Mouse (Mus musculus): ENCODE measurements around the gene Arhgap29.

Gene Arhgap29

DNA sequence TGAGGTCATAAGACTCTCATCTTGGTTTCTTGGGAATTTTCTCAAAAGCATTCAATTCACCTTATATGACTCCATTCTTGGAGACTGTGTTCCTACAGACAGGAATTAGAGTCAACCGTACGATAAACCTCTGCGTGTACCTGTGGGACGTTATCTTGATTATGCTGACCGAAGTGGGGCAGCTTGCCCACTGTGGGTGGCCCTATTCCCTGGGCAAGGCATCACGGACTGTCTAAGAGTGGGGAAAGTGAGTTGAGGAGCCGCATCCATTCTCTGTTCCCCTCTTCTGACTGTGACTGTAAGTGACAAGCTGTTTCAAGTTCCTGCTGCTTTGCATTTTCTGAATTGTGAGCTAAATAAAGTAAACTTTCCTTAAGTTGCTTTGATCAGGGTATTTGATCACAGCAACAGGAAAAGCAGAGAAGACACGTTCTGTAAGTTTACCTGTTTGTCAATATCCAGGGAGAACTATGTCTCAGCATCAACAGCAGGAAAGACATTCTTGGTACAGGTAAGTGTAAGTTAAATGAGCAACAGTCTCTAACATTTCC lies at the start of gene Arhgap29:
Gene Arhgap29 (plus strand): TSS at position 501 of the 551 bp plus-strand sequence.
- no peak for DNase-seq (ENCODE audit: extremely low read depth, insufficient read length, low spot score)

DNA sequence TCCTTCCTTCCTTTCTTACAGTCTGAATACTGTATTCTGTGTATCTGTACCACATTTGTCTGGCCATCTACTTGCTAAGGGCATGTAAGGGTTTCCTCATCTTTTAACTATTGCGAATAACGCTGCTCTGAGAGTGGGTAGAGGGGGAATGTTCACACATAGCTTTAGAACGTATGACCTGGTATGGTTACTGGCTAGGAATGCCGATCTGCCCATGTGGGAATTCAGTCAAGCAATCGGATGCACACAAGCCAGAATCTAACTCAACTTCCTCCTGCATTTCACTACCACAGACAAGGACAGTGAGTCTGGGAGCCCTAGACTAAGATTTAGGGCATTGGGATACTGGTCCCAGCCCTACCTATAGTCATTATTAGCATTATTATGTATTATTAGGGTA lies 49.6 kb upstream of the Arhgap29 start:
- DNase-seq (ENCODE audit: extremely low read depth, insufficient read length, low spot score): no peak

DNA sequence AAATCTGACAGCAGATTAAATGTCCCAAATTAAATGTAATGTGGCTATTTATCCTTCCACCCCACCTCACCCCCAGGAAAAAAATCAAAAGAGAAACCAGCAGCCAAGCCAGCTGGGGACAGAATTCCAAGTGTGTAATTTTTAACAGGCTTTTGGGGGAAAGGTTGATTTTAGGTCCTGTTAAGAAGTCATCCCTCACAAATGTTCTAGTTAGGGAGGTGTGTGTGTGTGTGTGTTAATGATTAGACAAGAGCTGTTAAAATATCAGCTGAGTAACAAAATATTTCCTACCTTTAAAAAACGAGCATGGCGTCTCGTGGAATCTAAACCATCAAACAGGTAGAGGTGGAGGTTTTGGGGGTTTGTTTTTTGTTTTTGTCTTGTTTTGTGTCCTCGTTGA lies 49.1 kb upstream of the Arhgap29 start:
- DNase-seq (ENCODE audit: extremely low read depth, insufficient read length, low spot score): no peak

DNA sequence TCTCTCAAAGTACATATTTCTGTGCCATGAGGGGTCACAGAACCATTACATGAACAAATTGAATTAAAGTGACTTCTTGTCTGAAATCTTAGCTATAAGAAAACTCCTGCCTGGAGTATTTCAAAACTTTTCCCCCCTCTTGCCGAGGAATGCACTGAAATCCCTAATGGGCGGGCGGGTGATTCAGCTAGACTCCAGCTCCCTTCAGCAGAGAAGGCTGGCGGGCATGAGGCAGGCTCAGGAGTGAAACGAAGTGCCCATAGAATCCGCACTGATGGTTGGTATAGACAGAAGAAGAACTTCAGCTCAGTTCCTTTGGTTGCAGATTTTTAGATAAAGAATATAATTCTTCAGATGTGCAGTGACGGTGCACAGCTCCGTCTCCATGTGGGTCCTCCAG lies 48.6 kb upstream of the Arhgap29 start:
- DNase-seq (ENCODE audit: extremely low read depth, insufficient read length, low spot score): no peak

DNA sequence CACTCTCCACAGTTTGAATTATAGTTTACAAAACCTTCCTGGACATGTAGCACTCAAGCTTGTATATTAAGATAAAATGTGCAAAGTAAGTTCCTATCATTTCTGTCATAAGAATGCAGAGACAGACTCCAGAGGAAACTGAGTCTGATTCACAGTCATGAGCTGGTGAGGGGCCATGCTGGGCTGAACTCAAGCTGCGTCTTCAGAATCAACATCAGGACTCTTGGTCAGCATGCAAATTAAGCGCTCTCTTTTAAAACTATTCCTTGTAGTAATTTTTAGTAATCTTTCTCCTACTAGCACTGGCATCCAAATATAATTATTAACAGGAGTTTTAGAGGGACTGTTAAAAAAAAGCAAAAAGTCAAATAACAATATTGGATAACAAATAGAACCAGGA lies 47.9 kb upstream of the Arhgap29 start:
- DNase-seq (ENCODE audit: extremely low read depth, insufficient read length, low spot score): no peak

DNA sequence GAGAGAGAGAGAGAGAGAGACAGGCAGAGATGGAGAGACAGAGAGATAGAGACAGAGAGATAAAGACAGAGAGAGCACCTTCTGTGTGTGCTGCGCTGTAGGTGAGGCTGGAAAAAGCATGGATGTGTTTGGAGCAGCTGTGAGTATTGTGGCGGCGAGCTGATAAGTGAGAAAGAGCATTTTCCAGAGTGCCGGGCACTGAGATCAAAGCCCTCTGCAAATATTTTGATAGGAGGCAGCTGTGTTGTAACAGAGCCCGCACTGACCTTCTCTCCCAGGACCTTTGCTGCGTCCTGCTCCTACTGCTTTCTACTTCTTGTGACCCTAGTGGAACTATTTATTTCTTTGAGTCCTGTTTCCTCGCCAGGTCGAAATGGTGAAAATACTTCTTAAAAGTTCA lies 45.7 kb upstream of the Arhgap29 start:
- no peak for DNase-seq (ENCODE audit: extremely low read depth, insufficient read length, low spot score)

DNA sequence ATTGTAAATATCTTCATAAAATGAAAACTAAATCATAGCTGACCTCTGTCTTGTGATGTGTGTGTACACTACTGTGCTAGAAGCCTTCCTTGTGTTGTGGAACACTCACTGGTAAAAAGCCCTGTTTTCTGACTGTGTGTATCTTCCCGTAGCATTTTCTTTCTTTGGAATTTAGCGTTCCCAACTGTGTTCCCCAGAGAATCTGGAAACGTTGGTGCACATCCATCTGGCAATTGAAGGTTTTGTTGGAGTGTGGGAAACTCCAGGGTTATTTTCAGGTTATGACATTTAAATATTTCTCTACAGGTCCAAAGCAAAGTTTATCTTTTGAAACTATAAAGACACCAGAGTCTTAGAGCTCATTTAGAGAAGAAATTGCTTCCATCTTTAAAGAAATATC lies 43.2 kb upstream of the Arhgap29 start:
- no peak for DNase-seq (ENCODE audit: extremely low read depth, insufficient read length, low spot score)

DNA sequence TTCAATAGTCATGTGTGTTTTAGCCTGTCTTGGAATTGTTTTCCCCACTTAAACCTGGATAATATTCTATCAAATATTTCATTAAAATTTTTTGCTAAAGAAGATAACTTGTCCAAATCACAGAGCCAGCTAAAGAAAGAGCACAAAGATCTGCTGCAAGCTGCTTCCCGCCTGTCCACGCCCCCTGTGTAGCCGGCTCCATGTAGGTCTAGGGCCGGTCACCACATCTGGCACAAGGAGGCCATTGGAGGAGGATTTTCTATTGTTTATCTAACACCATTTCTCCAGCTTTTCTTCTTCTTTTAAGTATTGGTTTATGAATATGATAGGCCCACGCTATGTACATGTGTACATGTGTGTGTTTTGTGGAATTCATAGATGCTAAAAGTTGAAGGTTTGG lies 38.9 kb upstream of the Arhgap29 start:
- DNase-seq (ENCODE audit: extremely low read depth, insufficient read length, low spot score): no peak

DNA sequence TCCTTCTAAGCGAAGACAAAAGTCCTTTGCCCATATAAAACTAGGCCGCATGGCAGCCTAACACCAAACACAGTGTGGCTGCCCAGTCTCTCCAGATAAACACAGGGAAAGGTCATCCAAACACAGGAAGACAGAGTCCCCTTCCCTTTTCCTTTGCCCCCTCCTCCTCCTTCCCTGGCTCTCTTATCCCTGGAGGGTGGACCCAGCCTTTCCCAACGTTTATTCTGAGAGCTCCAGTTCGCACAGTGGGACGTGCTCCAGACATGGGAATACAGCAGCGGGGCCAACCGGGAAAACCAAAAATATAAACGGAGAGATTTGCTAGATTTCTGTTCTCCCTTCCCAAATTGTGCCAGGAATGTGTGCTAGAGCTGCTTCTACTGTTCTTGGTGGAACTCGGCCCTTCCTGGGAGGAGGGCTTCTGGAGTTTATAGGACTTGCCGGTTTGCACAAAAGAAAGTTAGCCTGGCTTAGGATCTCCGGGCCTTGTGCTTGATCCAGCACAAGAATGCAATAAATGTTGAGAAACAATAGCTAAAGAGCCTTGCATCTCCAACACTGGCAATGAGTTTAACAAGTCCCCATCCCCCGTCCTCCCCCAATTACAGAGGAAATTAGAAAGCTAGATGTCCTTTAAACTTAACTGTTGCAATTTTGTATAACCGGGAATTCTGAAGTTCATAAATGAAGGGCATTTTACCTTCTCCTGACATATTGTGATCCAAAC lies 37.7 kb upstream of the Arhgap29 start:
- no peak for DNase-seq (ENCODE audit: extremely low read depth, insufficient read length, low spot score)

DNA sequence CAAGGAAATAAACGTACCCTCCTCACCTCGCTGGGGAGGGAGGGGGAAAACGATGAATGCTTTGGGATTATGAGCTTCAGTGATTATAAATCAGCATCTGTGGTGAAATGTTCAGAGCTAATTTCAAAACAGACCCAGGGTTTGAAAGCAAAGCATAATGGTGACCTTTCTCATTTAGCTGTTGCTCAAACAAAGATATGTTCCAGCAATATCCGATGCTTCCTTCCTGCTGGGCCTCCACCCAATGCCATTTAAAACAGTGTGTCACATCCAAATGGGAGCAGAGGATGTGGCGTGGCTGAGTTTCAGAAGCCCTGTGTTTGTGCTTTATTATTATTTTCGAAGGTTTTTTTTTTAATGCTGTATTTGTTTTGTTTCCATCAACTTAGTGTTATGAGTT lies 37.1 kb upstream of the Arhgap29 start:
- no peak for DNase-seq (ENCODE audit: extremely low read depth, insufficient read length, low spot score)

DNA sequence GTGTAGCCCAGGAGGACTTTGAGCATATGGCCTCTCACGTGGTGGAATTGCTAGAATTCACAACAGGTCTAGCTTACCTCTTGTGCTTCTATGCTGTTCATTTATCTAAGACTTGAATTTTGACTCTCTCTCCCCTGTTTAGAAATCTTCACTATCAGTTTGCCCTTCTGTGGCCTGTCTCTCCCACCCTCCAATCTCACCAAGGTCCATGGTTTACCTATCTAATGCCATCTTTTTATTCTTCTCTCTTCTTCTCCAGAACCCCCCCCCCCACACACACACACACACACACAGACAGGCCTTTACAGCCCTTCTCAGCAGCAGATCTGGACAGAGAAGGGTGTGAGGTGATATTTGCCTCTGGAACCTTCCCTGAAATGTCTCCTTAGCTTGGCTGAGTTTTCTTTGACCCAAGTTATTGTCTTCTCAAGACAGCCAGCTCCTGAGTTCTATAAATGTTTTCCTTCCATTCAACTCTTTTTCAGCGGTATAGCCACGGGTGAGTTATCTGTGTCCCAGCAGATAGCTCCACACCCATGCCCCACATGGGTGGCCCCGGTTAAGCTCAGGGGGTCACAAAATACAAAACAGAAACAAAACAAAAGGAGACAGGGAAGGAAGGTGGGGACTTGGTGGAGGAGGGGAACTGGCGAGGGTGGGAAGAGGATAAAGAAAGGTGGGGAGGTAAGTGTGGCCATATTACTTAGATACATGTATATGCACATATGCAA lies 35.4 kb upstream of the Arhgap29 start:
- no peak for DNase-seq (ENCODE audit: extremely low read depth, insufficient read length, low spot score)

DNA sequence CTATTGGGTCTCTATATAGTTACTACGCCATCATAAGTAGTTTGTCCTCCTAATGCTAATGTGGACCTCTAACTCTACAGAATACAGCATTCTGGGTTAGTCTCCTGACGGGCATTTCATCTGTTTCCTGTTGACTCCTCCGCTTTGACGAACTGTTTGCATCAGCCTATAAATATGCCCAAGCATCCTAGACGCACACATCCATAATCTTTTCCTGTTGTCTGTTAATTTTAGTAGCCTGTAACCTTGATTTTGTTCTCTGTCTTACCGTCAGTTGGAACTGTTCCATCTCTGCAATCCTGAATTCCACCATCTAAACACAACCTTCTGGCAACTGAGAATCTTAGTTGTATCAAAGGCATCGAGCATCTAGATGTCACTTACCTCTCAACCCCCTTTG lies 34.7 kb upstream of the Arhgap29 start:
- DNase-seq (ENCODE audit: extremely low read depth, insufficient read length, low spot score): no peak

DNA sequence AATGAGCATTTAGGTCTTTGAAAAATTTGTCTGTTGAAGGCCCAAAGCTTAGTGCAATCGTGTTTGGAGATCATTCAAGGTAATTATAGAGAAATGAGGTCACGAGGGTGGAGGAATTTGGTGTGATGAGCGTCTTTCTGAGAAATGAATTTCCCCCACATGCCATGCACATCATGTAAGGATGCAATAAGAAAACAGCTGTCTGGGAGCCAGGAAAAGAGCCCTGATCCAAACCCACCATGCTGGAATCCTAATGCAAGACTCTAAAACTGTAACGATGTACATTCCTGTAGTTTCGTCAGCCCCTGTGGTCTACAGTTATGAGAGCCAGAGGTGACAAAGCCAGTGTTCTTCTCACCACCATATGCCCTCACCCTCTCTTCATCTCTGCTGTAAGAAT lies 32.4 kb upstream of the Arhgap29 start:
- no peak for DNase-seq (ENCODE audit: extremely low read depth, insufficient read length, low spot score)

DNA sequence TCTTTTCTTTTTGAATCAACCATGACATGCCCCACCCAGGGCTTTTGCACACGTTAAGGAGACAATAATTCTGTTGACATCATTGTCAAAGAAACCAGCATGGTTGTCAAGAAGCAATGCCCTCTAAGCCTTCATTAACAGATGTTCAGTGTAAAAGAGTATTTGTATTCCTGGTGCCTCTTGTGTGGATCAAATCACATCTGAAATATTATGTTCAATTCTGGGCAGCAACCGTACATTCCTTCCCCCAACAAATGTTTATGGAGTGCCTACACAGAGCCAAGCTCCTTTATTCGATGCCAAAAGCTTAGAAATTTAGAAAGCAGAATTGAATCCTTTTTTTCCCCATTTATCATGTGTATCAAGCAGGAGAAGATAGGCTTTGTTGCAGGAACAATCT lies 31.6 kb upstream of the Arhgap29 start:
- no peak for DNase-seq (ENCODE audit: extremely low read depth, insufficient read length, low spot score)

DNA sequence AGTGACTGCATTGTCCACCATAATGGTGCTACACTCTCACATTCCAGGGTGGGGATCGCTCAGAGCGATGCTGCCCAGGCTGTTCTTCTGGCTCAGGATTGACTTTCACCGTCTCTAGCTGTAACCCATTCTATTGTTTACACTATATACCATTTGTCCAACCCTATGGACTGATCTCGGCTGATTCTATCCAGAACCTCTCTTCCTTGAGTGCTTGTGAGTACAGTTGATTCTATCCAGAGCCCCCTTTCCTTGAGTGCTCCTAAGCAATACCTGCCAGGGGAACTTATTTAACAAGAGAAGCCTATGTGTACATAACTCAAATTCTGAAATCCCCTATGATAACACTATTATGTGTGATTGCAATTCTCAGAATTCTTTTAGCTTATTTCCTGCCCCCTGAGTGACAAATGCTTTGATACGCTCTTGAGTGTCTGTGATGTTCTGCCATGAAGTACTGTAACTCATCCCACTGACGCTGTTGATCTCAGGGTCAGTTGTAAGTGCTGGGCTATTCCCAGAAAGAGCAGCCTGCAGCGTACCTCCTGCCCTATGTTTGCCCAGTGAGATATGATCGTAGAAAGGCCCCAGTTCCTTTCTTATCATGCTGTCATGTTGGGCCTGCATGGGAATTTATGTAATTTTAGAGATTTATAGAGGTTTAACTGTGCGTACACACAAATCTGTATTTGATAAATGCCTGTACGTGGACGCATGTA lies 27.4 kb upstream of the Arhgap29 start:
- DNase-seq (ENCODE audit: extremely low read depth, insufficient read length, low spot score): no peak

DNA sequence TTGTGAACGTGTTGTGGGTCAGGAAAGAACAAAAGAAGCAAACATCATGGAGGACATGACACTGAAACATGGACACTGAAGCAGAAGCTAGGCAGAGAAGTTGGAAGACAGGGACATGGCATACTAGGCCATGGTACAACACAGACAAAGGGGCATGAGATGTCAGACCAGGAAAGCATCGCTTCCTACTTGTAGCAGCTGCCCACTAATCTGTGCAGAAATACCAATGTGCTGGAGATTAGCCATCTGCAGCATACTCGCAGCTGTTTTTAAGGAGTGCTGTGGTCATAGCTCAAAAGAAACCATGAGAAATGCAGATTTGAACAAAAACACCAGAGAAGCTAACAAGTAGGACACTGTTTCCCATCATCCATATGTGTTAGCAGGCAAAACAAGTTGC lies 24.7 kb upstream of the Arhgap29 start:
- DNase-seq (ENCODE audit: extremely low read depth, insufficient read length, low spot score): no peak

DNA sequence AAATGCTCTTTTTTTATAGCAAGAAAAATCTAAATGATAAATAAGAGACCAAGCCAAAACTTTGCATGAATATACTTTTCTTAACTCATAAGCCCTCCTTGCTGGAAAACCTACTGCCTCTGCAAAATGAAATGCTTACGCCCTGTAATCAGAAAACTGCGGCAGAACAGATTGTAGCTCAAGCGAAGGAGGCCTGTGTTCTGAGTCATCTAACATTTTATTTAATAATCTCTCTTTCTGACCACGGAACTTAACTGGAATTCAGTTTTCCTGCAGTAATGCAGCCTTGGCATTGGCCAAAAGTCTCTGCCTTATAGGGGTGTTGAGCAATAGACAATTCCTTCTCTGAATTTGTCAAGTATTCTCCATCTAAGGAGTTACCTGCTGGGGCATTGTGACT lies 19.5 kb upstream of the Arhgap29 start:
- no peak for DNase-seq (ENCODE audit: extremely low read depth, insufficient read length, low spot score)

DNA sequence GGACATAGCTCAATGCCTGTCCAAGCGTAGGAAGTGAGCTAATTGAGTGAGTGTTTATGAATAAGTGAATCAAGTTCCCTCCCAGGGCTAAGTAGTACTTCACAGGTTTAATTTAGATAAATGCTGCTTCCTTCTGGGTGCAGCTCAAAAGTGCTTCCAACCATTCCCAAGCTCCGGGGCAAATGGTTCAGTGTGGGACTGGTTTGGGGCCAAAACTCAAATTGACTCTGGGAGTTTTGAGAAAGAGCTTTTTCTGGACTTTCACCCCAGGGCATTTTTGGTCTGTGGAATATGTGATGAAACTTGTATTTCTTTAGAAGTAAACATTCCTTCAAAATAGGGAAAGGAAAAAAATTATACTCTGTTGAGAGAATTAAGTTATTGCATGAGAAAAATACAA lies 16.1 kb upstream of the Arhgap29 start:
- no peak for DNase-seq (ENCODE audit: extremely low read depth, insufficient read length, low spot score)

DNA sequence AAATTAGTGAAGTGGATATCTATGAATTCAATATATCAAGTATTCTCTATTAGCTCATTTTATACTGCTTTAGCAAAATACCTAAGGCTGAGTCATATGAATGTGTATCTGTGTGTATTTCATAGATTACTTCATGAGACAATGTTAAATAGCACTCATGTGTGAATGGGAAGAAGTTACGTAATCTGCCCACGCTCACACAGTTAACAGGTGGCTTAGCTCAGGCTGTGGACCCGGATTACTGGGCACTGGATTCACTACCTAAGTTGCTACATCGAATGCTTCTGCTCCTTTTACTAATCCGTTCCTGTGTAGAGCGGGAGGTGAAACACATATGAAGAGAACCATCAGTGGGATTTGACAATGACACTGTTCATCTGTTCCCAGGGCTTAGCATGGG lies 15.3 kb upstream of the Arhgap29 start:
- no peak for DNase-seq (ENCODE audit: extremely low read depth, insufficient read length, low spot score)

DNA sequence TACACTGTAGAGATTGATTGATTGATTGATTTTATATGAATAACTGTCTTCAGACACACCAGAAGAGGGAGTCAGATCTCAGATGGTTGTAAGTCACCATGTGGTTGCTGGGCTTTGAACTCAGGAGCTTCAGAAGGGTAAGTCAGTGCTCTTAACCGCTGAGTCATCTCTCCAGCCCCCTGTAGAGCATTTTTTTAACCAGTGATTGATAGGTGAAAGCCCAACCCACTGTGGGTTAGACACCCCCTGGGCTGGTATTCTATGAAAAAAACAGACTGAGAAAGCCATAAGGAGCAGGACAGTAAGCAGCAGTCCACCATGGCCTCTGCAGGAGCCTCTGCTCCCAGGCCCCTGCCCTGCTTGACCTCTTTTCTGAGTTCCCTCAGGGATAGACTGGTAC lies 12.7 kb upstream of the Arhgap29 start:
- no peak for DNase-seq (ENCODE audit: extremely low read depth, insufficient read length, low spot score)

DNA sequence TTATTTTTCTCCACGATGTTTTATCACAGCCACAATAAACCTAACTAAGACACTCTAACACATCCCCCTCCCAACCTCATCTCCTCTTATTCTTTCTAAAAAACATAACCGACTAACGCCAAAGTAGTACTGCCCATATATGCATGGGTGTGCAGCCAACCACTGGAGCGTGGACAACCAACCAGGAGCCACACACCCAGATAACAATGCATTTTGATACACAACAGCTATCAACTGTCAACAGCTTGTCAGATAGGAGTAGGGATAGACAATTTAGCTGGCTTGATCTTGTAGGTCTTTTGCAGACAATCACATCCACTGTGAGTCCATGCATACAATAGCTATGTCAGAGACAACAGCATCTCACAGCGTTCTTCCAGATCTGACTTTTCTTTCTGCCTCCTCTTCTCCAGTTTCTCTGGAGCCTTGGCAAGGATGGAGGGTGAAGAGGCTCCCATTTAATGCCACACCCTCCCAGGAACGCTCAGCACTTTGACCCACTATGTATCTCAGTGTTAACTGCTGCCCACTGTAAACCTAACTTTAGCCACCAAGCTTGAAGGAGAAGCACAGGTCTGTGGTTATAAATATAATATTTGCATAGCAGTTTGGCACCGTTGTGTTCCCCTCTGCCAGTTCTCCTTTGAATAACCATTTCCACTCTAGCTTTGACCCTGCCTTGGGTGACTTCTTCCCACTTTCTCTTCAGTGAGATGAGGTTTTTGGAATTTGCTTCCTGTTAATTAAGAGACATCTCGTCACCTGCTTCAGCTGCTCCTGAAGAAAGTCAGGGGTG lies 12.0 kb upstream of the Arhgap29 start:
- DNase-seq (ENCODE audit: extremely low read depth, insufficient read length, low spot score): no peak
